Mouse (Mus musculus): Measurements from ENCODE around the gene Atp6v1fnb.

Atp6v1fnb gene

DNA sequence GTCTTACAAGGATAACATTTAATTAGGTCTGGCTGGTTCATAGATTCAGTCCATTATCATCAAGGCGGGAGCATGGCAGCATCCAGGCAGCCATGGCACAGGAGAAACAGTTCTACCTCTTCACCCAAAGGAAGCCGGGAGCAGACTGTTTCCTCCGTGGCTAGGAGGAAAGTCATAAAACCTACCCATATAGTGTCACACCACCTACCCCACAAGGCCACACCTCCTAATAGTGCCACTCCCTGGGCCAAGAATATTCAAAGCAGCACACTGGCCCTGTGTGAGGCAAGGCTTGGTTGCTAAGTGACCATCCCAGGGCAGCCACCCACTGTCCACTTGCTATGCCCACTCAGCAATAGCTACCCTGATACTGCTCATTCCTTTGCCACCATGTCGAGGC, at the start of gene Atp6v1fnb:
Gene Atp6v1fnb, plus strand, starts transcription at position 301 of the 400 bp plus-strand sequence.
- no peak for DNase-seq (ENCODE audit: low read depth, low spot score)

- DNase-seq (ENCODE audit: low read depth, low spot score): no peak
These were observed 46.1 kb upstream of the Atp6v1fnb start for GRCm38 (mm10) chr6:29425118-29425517.

GRCm38 (mm10) chr6:29426331-29426730, 44.9 kb upstream of the Atp6v1fnb start:
- DNase-seq (ENCODE audit: low read depth, low spot score): no peak

GRCm38 (mm10) chr6:29428171-29428570, 43.1 kb upstream of the Atp6v1fnb start:
- DNase-seq (ENCODE audit: low read depth, low spot score): no peak

- no peak for DNase-seq (ENCODE audit: low read depth, low spot score)
These were observed 40.4 kb upstream of the Atp6v1fnb start for GRCm38 (mm10) chr6:29430681-29431420.

GRCm38 (mm10) chr6:29431473-29431872, 39.8 kb upstream of the Atp6v1fnb start:
- no peak for DNase-seq (ENCODE audit: low read depth, low spot score)

DNA sequence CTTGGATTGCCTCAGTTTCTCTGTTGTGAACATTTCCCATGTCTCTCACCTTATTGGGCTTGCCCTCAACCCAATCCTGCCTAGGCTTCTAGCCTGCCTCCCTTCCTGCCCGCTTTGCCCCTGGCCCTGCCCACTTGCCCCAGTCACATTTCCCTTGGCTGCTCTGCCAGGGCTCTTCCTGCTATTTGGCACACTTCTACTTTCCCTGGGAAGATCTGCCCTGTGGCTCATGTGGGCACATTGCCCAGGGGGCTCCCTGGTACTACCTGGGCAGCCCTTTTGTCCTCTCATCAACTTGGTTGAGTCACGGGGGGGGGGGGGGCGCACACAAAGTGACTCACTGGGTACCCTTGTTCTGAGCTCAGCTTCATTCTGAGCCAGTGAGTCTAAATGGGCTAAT, 39.1 kb upstream of the Atp6v1fnb start:
- DNase-seq (ENCODE audit: low read depth, low spot score): no peak

DNA sequence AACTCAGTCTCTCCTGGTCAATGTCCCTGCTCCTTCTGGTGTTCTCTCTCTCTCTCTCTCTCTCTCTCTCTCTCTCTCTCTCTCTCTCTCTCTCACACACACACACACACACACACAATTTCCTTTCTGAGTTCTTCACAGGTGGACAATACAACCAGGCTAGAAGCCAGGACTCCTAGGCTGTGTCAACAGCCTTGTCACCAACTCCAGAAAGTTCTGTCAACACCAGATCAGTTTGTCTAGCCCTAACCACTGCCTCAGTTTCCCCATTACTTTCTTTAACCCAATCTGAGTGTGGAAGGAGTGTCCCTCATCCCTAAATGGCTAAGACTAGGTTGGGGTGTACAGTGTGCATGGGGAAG, 38.6 kb upstream of the Atp6v1fnb start:
- no peak for DNase-seq (ENCODE audit: low read depth, low spot score)

DNA sequence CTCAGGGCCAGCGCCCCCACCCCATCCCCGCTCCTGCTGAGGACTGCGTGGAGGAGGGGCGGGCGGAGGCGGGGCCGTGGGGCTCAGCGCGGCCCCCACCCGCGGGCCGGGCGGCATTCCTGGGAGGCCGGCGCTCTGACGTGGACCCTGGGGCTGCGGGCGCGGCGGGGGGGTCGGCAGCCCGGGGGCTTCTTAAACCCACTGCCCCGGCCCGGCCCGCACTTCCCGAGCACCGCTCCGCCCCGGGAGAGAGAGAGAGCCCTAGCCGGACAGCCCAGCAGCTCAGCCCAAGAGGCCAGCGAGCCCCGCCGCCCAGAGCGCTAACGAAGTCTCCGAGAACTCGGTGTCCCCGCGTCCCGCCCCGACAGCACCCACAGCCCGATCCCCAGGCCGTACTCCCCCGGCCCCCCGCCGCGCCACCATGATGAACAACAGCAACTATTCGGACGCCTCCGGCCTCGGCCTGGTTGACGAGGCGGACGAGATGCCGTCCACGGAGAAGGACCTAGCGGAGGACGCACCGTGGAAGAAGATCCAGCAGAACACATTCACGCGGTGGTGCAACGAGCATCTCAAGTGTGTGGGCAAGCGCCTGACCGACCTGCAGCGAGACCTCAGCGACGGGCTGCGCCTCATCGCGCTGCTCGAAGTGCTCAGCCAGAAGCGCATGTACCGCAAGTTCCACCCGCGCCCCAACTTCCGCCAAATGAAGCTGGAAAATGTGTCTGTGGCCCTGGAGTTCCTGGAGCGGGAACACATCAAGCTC, 38.0 kb upstream of the Atp6v1fnb start, which contains the start of gene Flnc:
Gene Flnc, plus strand, starts transcription at position 219 of the 766 bp plus-strand sequence.
- DNase-seq (ENCODE audit: low read depth, low spot score): no peak

DNA sequence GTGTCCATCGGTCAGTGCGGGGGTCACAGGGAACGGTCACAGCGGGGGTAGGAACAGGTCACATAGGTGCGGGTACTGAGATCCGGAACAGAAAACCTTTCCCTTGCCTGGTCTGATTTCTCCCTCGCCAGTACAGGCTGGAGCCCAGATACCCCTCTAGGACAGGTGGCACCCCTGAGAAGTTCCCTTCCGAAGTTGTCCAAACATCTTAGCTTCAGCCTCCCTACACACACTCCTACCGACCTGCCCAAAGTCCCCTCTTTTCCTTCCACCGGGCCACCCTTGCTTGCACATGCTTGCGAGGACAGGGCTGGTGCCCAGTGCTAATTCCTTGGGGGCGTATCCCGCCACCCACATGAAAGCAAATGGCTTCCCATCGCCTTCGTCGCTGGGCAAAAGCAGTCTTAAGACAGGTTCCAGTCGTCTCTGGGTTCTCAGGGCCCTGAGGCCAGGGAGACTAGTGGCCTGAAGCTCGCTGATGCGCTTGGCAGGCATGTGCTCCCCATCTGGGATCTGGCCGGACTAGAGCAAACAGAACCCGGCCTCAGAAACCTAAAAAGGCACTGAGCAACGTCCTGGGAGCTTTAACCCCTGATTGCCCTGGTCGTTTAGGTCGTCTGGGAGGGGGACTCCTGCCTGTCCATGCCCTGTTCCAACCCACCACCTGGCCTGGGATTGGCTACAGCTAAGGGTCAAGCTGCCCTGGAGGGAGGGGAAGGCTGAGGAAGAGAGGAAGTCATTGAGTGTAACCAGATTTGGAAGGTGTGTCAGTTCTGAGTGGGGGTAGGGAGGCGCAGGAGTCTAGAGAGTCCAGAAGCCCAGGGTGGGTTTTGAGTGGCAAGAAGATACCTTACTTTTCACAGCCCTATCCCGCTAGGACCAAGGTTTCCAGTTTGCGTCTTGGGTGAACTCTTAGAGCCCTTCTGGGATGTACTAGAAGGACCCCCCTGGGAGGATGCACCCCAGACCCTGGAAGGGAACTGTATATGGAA, 37.1 kb upstream of the Atp6v1fnb start:
- no peak for DNase-seq (ENCODE audit: low read depth, low spot score)

GRCm38 (mm10) chr6:29434911-29435691, 36.1 kb upstream of the Atp6v1fnb start:
- DNase-seq (ENCODE audit: low read depth, low spot score): no peak

DNA sequence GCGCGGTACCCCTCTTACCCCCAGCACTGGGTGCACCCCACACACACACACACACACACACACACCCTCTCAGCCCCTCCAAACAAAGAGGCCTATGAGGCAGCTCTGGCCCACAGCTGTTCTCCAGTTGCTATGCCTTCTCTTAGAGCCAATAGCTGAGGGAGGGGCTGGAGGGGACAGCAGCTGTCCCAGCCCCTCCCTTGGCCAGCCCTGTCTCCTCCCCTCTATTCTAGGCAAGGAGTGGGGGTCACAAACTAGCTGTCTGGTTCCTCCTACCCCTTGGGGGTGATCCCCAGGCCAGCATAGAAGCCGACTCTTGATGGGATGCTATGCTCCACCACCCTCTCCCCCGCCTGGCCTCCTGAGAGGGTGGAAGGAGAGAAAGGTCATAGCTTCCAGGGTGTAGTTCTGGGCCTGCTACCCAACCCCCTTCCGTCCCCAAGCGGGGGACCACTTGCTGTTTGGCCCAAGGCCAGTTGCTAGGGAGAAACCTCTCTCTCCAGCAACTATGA, 35.2 kb upstream of the Atp6v1fnb start:
- DNase-seq (ENCODE audit: low read depth, low spot score): no peak

- peak; percentile 31 for DNase-seq (ENCODE audit: low read depth, low spot score)
These were observed 34.7 kb upstream of the Atp6v1fnb start for GRCm38 (mm10) chr6:29436461-29436934.

GRCm38 (mm10) chr6:29439251-29439650, 32.0 kb upstream of the Atp6v1fnb start:
- no peak for DNase-seq (ENCODE audit: low read depth, low spot score)

DNA sequence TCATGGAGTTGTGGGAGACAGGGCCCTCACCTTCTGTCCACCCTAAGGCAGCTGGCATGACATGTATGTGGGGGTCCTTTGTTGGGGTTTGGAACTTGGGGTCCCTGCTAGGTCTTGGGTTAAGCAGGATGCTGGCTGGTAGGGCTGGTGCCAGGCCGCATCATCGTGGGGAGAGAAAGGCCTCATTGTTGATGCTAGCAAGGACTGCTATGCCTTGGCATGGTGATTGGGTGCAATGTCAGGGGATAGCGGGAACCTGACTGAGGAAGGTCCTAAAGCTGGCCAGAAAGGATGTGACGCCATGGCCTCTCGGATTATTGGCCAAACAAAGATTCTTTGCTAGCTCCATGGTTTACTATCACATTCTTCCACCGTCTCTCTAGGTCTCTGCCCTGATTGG, 31.4 kb upstream of the Atp6v1fnb start:
- no peak for DNase-seq (ENCODE audit: low read depth, low spot score)

- DNase-seq (ENCODE audit: low read depth, low spot score): peak; percentile 57
These were observed 26.5 kb upstream of the Atp6v1fnb start for GRCm38 (mm10) chr6:29444773-29445172.

DNA sequence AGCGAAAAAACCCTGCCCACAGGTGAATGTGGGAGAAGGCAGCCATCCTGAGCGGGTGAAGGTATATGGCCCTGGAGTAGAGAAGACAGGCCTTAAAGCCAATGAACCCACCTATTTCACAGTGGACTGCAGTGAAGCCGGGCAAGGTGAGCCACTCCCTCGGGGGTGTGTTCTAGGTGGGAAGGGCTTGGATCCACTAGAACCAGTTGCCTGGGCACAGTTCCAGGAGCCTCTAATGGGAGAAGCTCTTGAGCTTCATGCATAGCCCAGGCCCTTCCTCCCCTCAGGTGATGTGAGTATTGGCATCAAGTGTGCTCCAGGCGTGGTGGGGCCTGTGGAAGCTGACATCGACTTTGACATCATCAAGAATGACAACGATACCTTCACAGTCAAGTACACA, 25.9 kb upstream of the Atp6v1fnb start:
- no peak for DNase-seq (ENCODE audit: low read depth, low spot score)

GRCm38 (mm10) chr6:29449858-29450257, 21.4 kb upstream of the Atp6v1fnb start:
- peak; percentile 49 for DNase-seq (ENCODE audit: low read depth, low spot score)

DNA sequence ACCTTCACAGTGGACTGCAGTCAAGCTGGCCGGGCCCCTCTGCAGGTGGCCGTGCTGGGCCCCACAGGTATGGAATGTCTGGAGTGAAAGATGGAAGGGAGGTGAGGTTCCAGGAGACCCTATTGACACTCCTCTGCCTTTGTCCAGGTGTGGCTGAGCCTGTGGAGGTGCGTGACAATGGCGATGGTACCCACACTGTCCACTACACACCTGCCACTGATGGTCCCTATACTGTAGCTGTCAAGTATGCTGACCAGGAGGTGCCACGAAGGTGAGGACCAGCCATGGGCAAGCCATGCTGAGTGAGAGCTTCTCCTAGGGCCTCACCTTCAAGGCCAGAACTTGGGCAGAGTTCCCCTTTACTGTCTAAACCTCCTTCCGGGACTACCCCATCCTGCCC, 20.6 kb upstream of the Atp6v1fnb start:
- DNase-seq (ENCODE audit: low read depth, low spot score): no peak

- no peak for DNase-seq (ENCODE audit: low read depth, low spot score)
These were observed 9.7 kb upstream of the Atp6v1fnb start for GRCm38 (mm10) chr6:29461502-29461901.

GRCm38 (mm10) chr6:29463388-29463787, 7.8 kb upstream of the Atp6v1fnb start:
- DNase-seq (ENCODE audit: low read depth, low spot score): no peak

Data from A20 (cell line).